Mouse (Mus musculus) liver, embryonic 15.5 days (tissue): Measurements from ENCODE around the gene Gm6583. TPM values are rescaled to one million over a fixed set of nuclear protein-coding genes. Genes with fewer than 3 reads are reported as not detected.

Source experiments
- ATAC-seq: fragments of 200-750 bp; cut with Nextera tagmentation; 2 replicates; pipeline ENCODE4 v1.8.0; 2017; ENCODE audit warnings: moderate number of reproducible peaks, mild to moderate bottlenecking, moderate library complexity; ENCODE audit not compliant: insufficient read depth
- H3K27ac ChIP-seq: fragments of 300-500 bp; sonication (generic); replicated peaks from 2 replicates; pipeline ENCODE4 v1.5.1; 2015; ENCODE audit warnings: mild to moderate bottlenecking, inconsistent platforms
- H3K27me3 ChIP-seq: fragments of 300-500 bp; sonication (generic); 2 replicates; pipeline ENCODE4 v1.6.1; 2015; ENCODE audit warnings: mild to moderate bottlenecking, inconsistent platforms
- H3K36me3 ChIP-seq: fragments of 300-500 bp; sonication (generic); replicated peaks from 2 replicates; pipeline ENCODE4 v1.6.1; 2015; ENCODE audit warnings: moderate library complexity, mild to moderate bottlenecking, inconsistent platforms
- H3K4me1 ChIP-seq: fragments of 300-500 bp; sonication (generic); replicated peaks from 2 replicates; pipeline ENCODE4 v1.6.1; 2015; ENCODE audit warnings: inconsistent platforms
- H3K4me2 ChIP-seq: fragments of 300-500 bp; sonication (generic); 2 replicates; pipeline ENCODE4 v1.6.1; 2015; ENCODE audit warnings: moderate library complexity, mild to moderate bottlenecking, inconsistent platforms
- H3K4me3 ChIP-seq: fragments of 300-500 bp; sonication (generic); replicated peaks from 2 replicates; pipeline ENCODE4 v1.5.1; 2015; ENCODE audit warnings: mild to moderate bottlenecking, inconsistent platforms
- H3K9ac ChIP-seq: fragments of 300-500 bp; sonication (generic); 2 replicates; pipeline ENCODE4 v1.6.1; 2015; ENCODE audit warnings: moderate library complexity, mild to moderate bottlenecking, inconsistent platforms
- H3K9me3 ChIP-seq: fragments of 300-500 bp; sonication (generic); replicated peaks from 2 replicates; pipeline ENCODE4 v1.6.1; 2016; ENCODE audit warnings: inconsistent platforms
- WGBS: fragments of 180-500 bp; shearing (Covaris S2); methylation state at CpG from one replicate; pipeline ENCODE4 v1.1.7; 2015; ENCODE audit warnings: mixed read lengths; ENCODE audit not compliant: insufficient replicate concordance; 5-methylcytosine and 5-hydroxymethylcytosine counted together
- polyA plus RNA-seq: library from polyadenylated mRNA; unstranded; fragments of >200 nt; fragmentation: Nextera tagmentation; extraction: Ambion mirVana; gene quantifications from 2 replicates; pipeline ENCODE4 v1.2.1, GENCODE M21; 2015

Gene Gm6583
- polyA plus RNA-seq, 1 experiment from 2014 or later: 0.07 TPM

DNA sequence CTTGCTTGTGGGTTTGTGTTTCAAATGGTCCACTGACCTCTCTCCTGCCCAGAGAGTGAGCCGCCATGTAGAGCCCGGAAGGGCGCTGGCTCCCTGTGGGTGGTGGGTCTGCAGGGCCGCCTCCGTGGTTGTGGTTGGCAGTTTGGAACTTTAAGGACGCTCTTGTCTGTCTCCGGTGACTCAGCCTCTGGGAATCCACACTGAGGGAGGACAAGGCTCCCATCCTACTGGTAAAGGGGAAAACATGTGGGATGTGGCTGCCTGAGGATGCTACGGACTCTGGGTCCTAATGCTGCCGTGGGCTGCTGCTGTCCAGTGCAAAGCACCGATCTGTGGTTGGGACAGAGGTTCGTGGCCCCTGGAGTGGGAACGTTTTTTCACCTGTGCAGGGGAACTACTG is 12.1 kb upstream of the Gm6583 start:
- no peak overlapping the region for H3K4me3 ChIP-seq
- H3K27me3 ChIP-seq: no peaks in the 10 kb centered on the region
- H3K9me3 ChIP-seq: no peaks in the 10 kb centered on the region
- 79% methylated on average over 12 of the region's 12 CpGs for whole genome bisulfite sequencing
- peaks cover 3% of the 10 kb centered on the region; the same call in 1 of the 2 replicates for H3K4me1 ChIP-seq
- ATAC-seq: no peak
- H3K4me2 ChIP-seq: no peak overlapping the region
- H3K27ac ChIP-seq: no peak overlapping the region
- no peak overlapping the region for H3K9ac ChIP-seq
- H3K36me3 ChIP-seq: peaks cover 28% of the 10 kb centered on the region

GRCm38 (mm10) chr5:112367338-112367737 is 11.5 kb upstream of the Gm6583 start:
- ATAC-seq: no peak
- no peaks in the 10 kb centered on the region for H3K27me3 ChIP-seq
- no peaks in the 10 kb centered on the region for H3K9me3 ChIP-seq
- H3K4me1 ChIP-seq: peaks cover 3% of the 10 kb centered on the region; the same call in 1 of the 2 replicates
- H3K9ac ChIP-seq: no peak overlapping the region
- no peak overlapping the region for H3K4me2 ChIP-seq
- H3K27ac ChIP-seq: no peak overlapping the region
- peaks cover 28% of the 10 kb centered on the region for H3K36me3 ChIP-seq
- 87% methylated on average over 4 of the region's 4 CpGs for whole genome bisulfite sequencing
- H3K4me3 ChIP-seq: no peak overlapping the region

- Histone ChIP-seq H3K4me2 (no peak overlapping the region), H3K4me1 (peaks cover 3% of the 10 kb centered on the region; the same call in 1 of the 2 replicates), H3K4me3 (no peak overlapping the region), H3K9me3 (no peaks in the 10 kb centered on the region), H3K27ac (no peak overlapping the region), H3K36me3 (peaks cover 32% of the 10 kb centered on the region), H3K27me3 (no peaks in the 10 kb centered on the region), H3K9ac (no peak overlapping the region)
- no peak for ATAC-seq
- 80% methylated on average over 6 of the region's 6 CpGs for WGBS
Measured at GRCm38 (mm10) chr5:112366879-112367278, 11.0 kb upstream of the Gm6583 start.

GRCm38 (mm10) chr5:112364184-112364797 is 8.5 kb upstream of the Gm6583 start:
- ATAC-seq: no peak
- WGBS: 78% methylated on average over 10 of the region's 10 CpGs
- Histone ChIP-seq H3K36me3 (peaks cover 26% of the 10 kb centered on the region), H3K4me3 (no peak overlapping the region), H3K9ac (no peak overlapping the region), H3K4me1 (peaks cover 15% of the 10 kb centered on the region), H3K27ac (no peak overlapping the region), H3K27me3 (no peaks in the 10 kb centered on the region), H3K4me2 (no peak overlapping the region), H3K9me3 (no peaks in the 10 kb centered on the region)

GRCm38 (mm10) chr5:112360077-112360476 is 4.2 kb upstream of the Gm6583 start:
- Histone ChIP-seq H3K4me2 (peak overlapping the region; percentile 46; the same call in 1 of the 2 replicates), H3K9ac (no peak overlapping the region), H3K27ac (peak overlapping the region; percentile 70; the same call in 1 of the 2 replicates), H3K4me1 (peaks cover 42% of the 10 kb centered on the region), H3K27me3 (no peaks in the 10 kb centered on the region), H3K36me3 (peaks cover 20% of the 10 kb centered on the region), H3K4me3 (no peak overlapping the region), H3K9me3 (no peaks in the 10 kb centered on the region)
- no peak for ATAC-seq
- 69% methylated on average over 3 of the region's 3 CpGs for WGBS

- peak; percentile 80 for ATAC-seq
- Histone ChIP-seq H3K4me1 (peaks cover 42% of the 10 kb centered on the region), H3K36me3 (peaks cover 16% of the 10 kb centered on the region), H3K27me3 (no peaks in the 10 kb centered on the region), H3K4me3 (no peak overlapping the region), H3K9me3 (no peaks in the 10 kb centered on the region), H3K9ac (peak overlapping the region; percentile 35; the same call in 1 of the 2 replicates), H3K27ac (peak overlapping the region; percentile 70), H3K4me2 (peak overlapping the region; percentile 46)
- WGBS: 24% methylated on average over 4 of the region's 4 CpGs
Measured at GRCm38 (mm10) chr5:112359520-112359919, 3.7 kb upstream of the Gm6583 start.

DNA sequence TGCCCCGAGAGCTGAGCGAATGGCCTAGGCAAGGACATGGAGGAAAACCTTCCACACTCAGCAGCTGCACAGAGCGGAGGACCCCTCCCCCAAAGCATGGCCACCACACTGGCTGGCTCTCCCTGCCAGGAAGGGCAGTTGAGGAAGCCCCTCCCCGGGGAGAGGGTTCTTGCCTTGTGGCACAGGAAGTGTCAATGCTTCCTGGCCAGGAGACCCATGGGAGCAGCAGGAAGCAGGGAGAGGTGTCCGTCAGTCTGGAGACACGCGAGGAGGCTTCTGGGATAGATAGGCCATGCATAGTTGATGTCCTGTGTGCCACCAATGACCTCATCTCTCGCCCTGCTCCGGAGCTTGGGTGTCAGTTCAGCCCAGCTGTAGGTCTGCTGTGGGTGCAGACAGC is 489 bp upstream of the Gm6583 start:
- no peaks in the 10 kb centered on the region for H3K9me3 ChIP-seq
- H3K4me1 ChIP-seq: peaks cover 39% of the 10 kb centered on the region
- no peak overlapping the region for H3K4me3 ChIP-seq
- H3K36me3 ChIP-seq: peaks cover 10% of the 10 kb centered on the region; the same call in 1 of the 2 replicates
- H3K27me3 ChIP-seq: no peaks in the 10 kb centered on the region
- ATAC-seq: no peak
- H3K4me2 ChIP-seq: no peak overlapping the region
- H3K27ac ChIP-seq: no peak overlapping the region; the same call in 1 of the 2 replicates
- 64% methylated on average over 9 of the region's 9 CpGs for WGBS
- H3K9ac ChIP-seq: no peak overlapping the region

DNA sequence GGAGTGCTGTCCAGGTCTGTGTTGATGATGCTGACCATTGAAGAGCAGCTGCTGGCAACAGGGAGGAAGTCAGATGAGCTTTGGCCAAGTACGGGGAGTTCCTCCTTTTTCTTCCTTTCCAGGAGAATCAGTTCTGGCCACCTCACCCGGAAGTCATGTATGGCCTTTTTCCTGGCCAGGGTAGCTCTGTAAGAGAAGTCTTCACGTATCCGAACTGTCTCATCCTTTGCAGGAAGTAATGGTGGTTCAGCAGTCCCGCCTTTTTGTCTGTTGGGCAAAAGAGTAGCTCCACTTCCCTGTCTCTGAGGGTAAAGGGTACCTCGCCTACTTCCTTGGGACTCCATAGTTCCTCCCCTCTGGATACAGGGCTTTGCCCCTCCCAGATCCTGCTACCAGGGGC is 340 bp downstream of the Gm6583 start:
- peak; percentile 6; the same call in 1 of the 2 replicates for ATAC-seq
- WGBS: 51% methylated on average over 6 of the region's 6 CpGs
- H3K36me3 ChIP-seq: peaks cover 15% of the 10 kb centered on the region

GRCm38 (mm10) chr5:112349169-112349568 is 6.7 kb downstream of the Gm6583 start:
- peaks cover 31% of the 10 kb centered on the region for H3K36me3 ChIP-seq
- no peak overlapping the region for H3K4me3 ChIP-seq
- H3K27me3 ChIP-seq: no peaks in the 10 kb centered on the region
- WGBS: 77% methylated on average over 8 of the region's 8 CpGs
- no peak overlapping the region for H3K4me2 ChIP-seq
- peaks cover 24% of the 10 kb centered on the region for H3K4me1 ChIP-seq
- ATAC-seq: no peak
- no peak overlapping the region for H3K27ac ChIP-seq
- no peaks in the 10 kb centered on the region for H3K9me3 ChIP-seq
- no peak overlapping the region for H3K9ac ChIP-seq

More for the DNA sequence above, 340 bp downstream of the Gm6583 start:
- Histone ChIP-seq H3K4me3 (no peak overlapping the region), H3K27me3 (no peaks in the 10 kb centered on the region), H3K27ac (no peak overlapping the region), H3K9ac (no peak overlapping the region), H3K4me2 (no peak overlapping the region), H3K4me1 (peaks cover 38% of the 10 kb centered on the region), H3K9me3 (no peaks in the 10 kb centered on the region)

DNA sequence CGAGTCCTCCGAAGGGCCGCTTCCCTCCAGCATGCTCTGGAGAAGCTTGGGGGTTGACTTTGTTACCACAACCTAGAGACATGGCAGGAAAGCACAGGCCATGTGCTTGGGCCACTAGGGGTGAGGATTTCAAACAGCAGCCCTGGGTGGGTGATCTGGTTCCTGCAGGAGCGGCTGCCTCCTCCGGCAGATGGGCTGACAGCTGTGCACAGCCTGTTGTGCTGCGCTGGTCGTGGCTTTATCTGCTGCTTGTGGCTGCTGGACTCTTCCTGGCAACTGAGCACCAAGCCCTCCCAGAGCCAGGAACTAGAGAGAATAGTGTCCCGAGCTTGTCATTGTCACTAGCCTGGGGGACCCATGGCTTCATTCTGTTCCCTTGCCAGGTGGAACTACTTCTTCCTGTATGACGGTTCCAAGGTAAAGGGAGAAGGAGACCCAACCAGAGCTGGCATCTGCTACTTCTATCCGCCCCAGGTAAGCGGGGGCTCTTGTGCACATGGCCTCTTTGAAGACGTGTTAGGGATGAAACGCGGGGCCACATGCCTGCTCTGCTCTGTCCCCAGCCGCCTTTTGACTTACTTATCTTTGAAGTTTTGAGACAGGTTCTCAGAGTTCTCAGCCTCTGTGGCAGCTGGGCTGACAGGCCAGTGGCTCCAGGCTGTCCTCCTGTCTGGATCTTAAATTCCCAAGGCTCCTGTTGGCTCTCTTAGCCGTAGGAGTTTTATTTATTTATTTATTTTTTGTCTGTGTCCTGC is 9.4 kb downstream of the Gm6583 start:
- 58% methylated on average over 16 of the region's 16 CpGs for WGBS
- H3K27ac ChIP-seq: no peak overlapping the region
- peaks cover 27% of the 10 kb centered on the region for H3K36me3 ChIP-seq
- no peak overlapping the region for H3K9ac ChIP-seq
- no peaks in the 10 kb centered on the region for H3K9me3 ChIP-seq
- no peak for ATAC-seq
- no peak overlapping the region for H3K4me3 ChIP-seq
- no peaks in the 10 kb centered on the region for H3K27me3 ChIP-seq
- peaks cover 49% of the 10 kb centered on the region for H3K4me1 ChIP-seq
- peak overlapping the region; percentile 10; the same call in 1 of the 2 replicates for H3K4me2 ChIP-seq
